Mouse (Mus musculus): ENCODE results near the gene Clec1b. TPM values are rescaled to one million over a fixed set of nuclear protein-coding genes. Genes with fewer than 3 reads are reported as not detected.

Clec1b gene
- polyA plus RNA-seq, 1 experiment from 2014 or later: 1.9 TPM

Other genes with a start within 250 kb of the Clec1b start
- 0.17 TPM in 1 of 2 replicates, not detected in the other for gene Clec2d, start 216.7 kb upstream of the Clec1b start, polyA plus RNA-seq (2014; fragmentation: Nextera tagmentation; extraction: Ambion mirVana)
- gene Cd69, start 121.9 kb upstream of the Clec1b start, polyA plus RNA-seq (2014; fragmentation: Nextera tagmentation; extraction: Ambion mirVana): 0.21 TPM in 1 of 2 replicates, not detected in the other
- not detected in 2 replicates for gene 4922502D21Rik, start 65.5 kb upstream of the Clec1b start, polyA plus RNA-seq (2014; fragmentation: Nextera tagmentation; extraction: Ambion mirVana)
- 0.08 and 0.33 TPM in 2 replicates for gene Clec12a, start 54.6 kb upstream of the Clec1b start, polyA plus RNA-seq (2014; fragmentation: Nextera tagmentation; extraction: Ambion mirVana)
- gene Clec12b, start 11.4 kb upstream of the Clec1b start, polyA plus RNA-seq (2014; fragmentation: Nextera tagmentation; extraction: Ambion mirVana): 0.16 and 0.32 TPM in 2 replicates
- gene Clec9a, start 11.6 kb downstream of the Clec1b start, polyA plus RNA-seq (2014; fragmentation: Nextera tagmentation; extraction: Ambion mirVana): 0.32 and 0.37 TPM in 2 replicates
- gene Clec1a, start 54.7 kb downstream of the Clec1b start, polyA plus RNA-seq (2014; fragmentation: Nextera tagmentation; extraction: Ambion mirVana): 1.9 and 2.1 TPM in 2 replicates
- gene Olr1, start 109.9 kb downstream of the Clec1b start, polyA plus RNA-seq (2014; fragmentation: Nextera tagmentation; extraction: Ambion mirVana): not detected in 2 replicates
- gene Tmem52b, start 115.3 kb downstream of the Clec1b start, polyA plus RNA-seq (2014; fragmentation: Nextera tagmentation; extraction: Ambion mirVana): not detected in 2 replicates
- 72.0 and 102 TPM in 2 replicates for gene Gabarapl1, start 135.9 kb downstream of the Clec1b start, polyA plus RNA-seq (2014; fragmentation: Nextera tagmentation; extraction: Ambion mirVana)
- 0.12 TPM in 1 of 2 replicates, not detected in the other for gene Klre1, start 180.6 kb downstream of the Clec1b start, polyA plus RNA-seq (2014; fragmentation: Nextera tagmentation; extraction: Ambion mirVana)
- gene Klrd1, start 194.5 kb downstream of the Clec1b start, polyA plus RNA-seq (2014; fragmentation: Nextera tagmentation; extraction: Ambion mirVana): not detected in 2 replicates
- gene Klrk1, start 226.6 kb downstream of the Clec1b start, polyA plus RNA-seq (2014; fragmentation: Nextera tagmentation; extraction: Ambion mirVana): 0.19 and 0.21 TPM in 2 replicates
- not detected in 2 replicates for gene Klrc3, start 246.0 kb downstream of the Clec1b start, polyA plus RNA-seq (2014; fragmentation: Nextera tagmentation; extraction: Ambion mirVana)

Data from midbrain, embryonic 14.5 days (tissue).